Comparison of ENCODE assay signal across 13 mouse cellular contexts in the genomic region with DNA sequence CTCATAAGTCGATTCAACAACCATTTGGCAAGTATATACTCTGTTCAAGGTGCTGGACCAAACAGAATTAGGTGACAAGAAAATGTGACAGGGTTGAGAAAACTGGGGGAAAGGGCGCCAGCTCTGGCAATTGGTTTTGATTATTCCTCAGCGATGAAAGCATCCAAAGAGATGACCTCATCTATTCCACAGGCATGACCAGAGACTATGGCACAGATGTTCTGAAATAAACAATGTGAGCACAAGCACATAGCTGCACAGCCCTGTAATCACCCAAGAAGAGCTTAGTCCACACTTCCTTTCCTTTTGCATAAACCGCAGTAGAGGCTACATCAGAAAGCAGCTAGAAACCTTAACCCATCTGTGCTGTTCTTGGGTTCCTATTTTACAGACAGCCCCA.
DNase-seq lines count a peak whose midpoint lies in the region; ATAC-seq and TF ChIP-seq lines count a peak whose summit lies in the region.
"Had no signal": no experiment of that assay in that cellular context is flagged by ENCODE, and none has a peak within 500 bp of the region (broad histone marks: within the 10 kb centered on the region; RNA-seq: fewer than 3 reads in every experiment).

No protein-coding gene starts in this region.

- no peaks in the 10 kb centered on the region for H3K36me3 ChIP-seq in forebrain, embryonic 15.5 days
- no peaks in the 10 kb centered on the region for H3K36me3 ChIP-seq in forebrain, embryonic 13.5 days (ENCODE audit: poor library complexity, severe bottlenecking)
- H3K36me3 ChIP-seq in stomach, embryonic 16.5 days (ENCODE audit: control insufficient read depth, insufficient read depth, low read length): no peaks in the 10 kb centered on the region
- H3K36me3 ChIP-seq in stomach, postnatal 0 days (ENCODE audit: control insufficient read depth, insufficient read depth, low read length): no peaks in the 10 kb centered on the region
- no peaks in the 10 kb centered on the region for H3K36me3 ChIP-seq in limb, embryonic 15.5 days
- H3K36me3 ChIP-seq: liver, embryonic 12.5 days; midbrain, embryonic 15.5 days had no signal

- H3K9ac ChIP-seq in forebrain, embryonic 15.5 days (replicated peaks): no peak overlapping the region
- H3K9ac ChIP-seq in forebrain, embryonic 13.5 days: no peak overlapping the region
- H3K9ac ChIP-seq in stomach, embryonic 16.5 days (ENCODE audit: low read length): no peak overlapping the region
- no peak overlapping the region for H3K9ac ChIP-seq in stomach, postnatal 0 days (ENCODE audit: low read length)
- no peak overlapping the region for H3K9ac ChIP-seq in limb, embryonic 15.5 days
- H3K9ac ChIP-seq: liver, embryonic 12.5 days; midbrain, embryonic 15.5 days had no signal

- DNase-seq in stomach, postnatal 0 days (ENCODE audit: low spot score): no peak
- DNase-seq in skeletal muscle tissue, adult 2 months (ENCODE audit: low read depth, low spot score): peak; percentile 51
- DNase-seq in embryo, embryonic 11 days: no peak
- no peak for DNase-seq in embryo, embryonic 10.5 days (ENCODE audit: low spot score)
- DNase-seq: cerebellum, adult 18-20 months; right cerebral cortex, postnatal 4 days had no signal

- 0 out of 2 replicates have a peak, but pooled peaks cover 3% of the 10 kb centered on the region for H3K4me1 ChIP-seq in forebrain, embryonic 15.5 days
- H3K4me1 ChIP-seq in forebrain, embryonic 13.5 days: no peaks in the 10 kb centered on the region
- peaks cover under 1% of the 10 kb centered on the region; the same call in 1 of the 2 replicates for H3K4me1 ChIP-seq in stomach, embryonic 16.5 days (ENCODE audit: control insufficient read depth, insufficient read depth, low read length)
- no peaks in the 10 kb centered on the region for H3K4me1 ChIP-seq in stomach, postnatal 0 days (replicated peaks; ENCODE audit: control insufficient read depth, insufficient read depth)
- H3K4me1 ChIP-seq in limb, embryonic 15.5 days: 0 out of 2 replicates have a peak, but pooled peaks cover 2% of the 10 kb centered on the region
- H3K4me1 ChIP-seq: liver, embryonic 12.5 days; midbrain, embryonic 15.5 days had no signal

- no peak for TF ChIP-seq EP300 in stomach, postnatal 0 days (optimal IDR thresholded peaks at IDR 0.05)

- H3K27me3 ChIP-seq in forebrain, embryonic 15.5 days: no peaks in the 10 kb centered on the region
- H3K27me3 ChIP-seq in forebrain, embryonic 13.5 days: no peaks in the 10 kb centered on the region
- no peaks in the 10 kb centered on the region for H3K27me3 ChIP-seq in stomach, embryonic 16.5 days (ENCODE audit: control insufficient read depth, insufficient read depth, low read length)
- H3K27me3 ChIP-seq in stomach, postnatal 0 days (ENCODE audit: control insufficient read depth, insufficient read depth, low read length): no peaks in the 10 kb centered on the region
- no peaks in the 10 kb centered on the region for H3K27me3 ChIP-seq in limb, embryonic 15.5 days
- H3K27me3 ChIP-seq: liver, embryonic 12.5 days; midbrain, embryonic 15.5 days had no signal

- H3K27ac ChIP-seq in forebrain, embryonic 15.5 days (replicated peaks): no peak overlapping the region
- no peak overlapping the region for H3K27ac ChIP-seq in forebrain, embryonic 13.5 days
- H3K27ac ChIP-seq in stomach, embryonic 16.5 days (ENCODE audit: low read length): peak overlapping the region; percentile 57; the same call in 1 of the 2 replicates
- no peak overlapping the region for H3K27ac ChIP-seq in stomach, postnatal 0 days (replicated peaks)
- H3K27ac ChIP-seq in limb, embryonic 15.5 days: 0 out of 2 replicates have a peak overlapping the region, but pooled peaks have one; percentile 44
- H3K27ac ChIP-seq: layer of hippocampus, adult 2 months; liver, embryonic 12.5 days; midbrain, embryonic 15.5 days had no signal

- no peak for TF ChIP-seq CTCF in stomach, postnatal 0 days (IDR thresholded peaks at IDR 0.05; ENCODE audit: low read depth)

- ATAC-seq in forebrain, embryonic 15.5 days (replicated peaks): peak; percentile 41; the same call in 1 of the 2 replicates
- no peak for ATAC-seq in forebrain, embryonic 13.5 days
- ATAC-seq in stomach, embryonic 16.5 days (ENCODE audit: insufficient read depth, low FRiP score): peak; percentile 86
- ATAC-seq in stomach, postnatal 0 days (ENCODE audit: low FRiP score, low TSS enrichment): no peak; the same call in 1 of the 2 replicates
- no peak for ATAC-seq in limb, embryonic 15.5 days (ENCODE audit: insufficient number of reproducible peaks, low FRiP score, low TSS enrichment, low read depth)
- ATAC-seq: liver, embryonic 12.5 days; midbrain, embryonic 15.5 days had no signal

- 67% methylated on average over 4 of the region's 4 CpGs for WGBS in forebrain, embryonic 15.5 days
- 69% methylated on average over 4 of the region's 4 CpGs for WGBS in forebrain, embryonic 13.5 days
- 49% methylated on average over 4 of the region's 4 CpGs for WGBS in stomach, embryonic 16.5 days
- 52% methylated on average over 4 of the region's 4 CpGs for WGBS in stomach, postnatal 0 days
- 50% methylated on average over 4 of the region's 4 CpGs for WGBS in limb, embryonic 15.5 days

- no peaks in the 10 kb centered on the region for H3K9me3 ChIP-seq in forebrain, embryonic 15.5 days
- H3K9me3 ChIP-seq in forebrain, embryonic 13.5 days (replicated peaks): no peaks in the 10 kb centered on the region
- H3K9me3 ChIP-seq in stomach, embryonic 16.5 days (replicated peaks; ENCODE audit: control insufficient read depth, low read length): no peaks in the 10 kb centered on the region
- no peaks in the 10 kb centered on the region for H3K9me3 ChIP-seq in stomach, postnatal 0 days (ENCODE audit: control insufficient read depth, low read length)
- no peaks in the 10 kb centered on the region for H3K9me3 ChIP-seq in limb, embryonic 15.5 days
- H3K9me3 ChIP-seq: liver, embryonic 12.5 days; midbrain, embryonic 15.5 days had no signal

- H3K4me3 ChIP-seq in forebrain, embryonic 15.5 days: no peak overlapping the region
- H3K4me3 ChIP-seq in forebrain, embryonic 13.5 days: no peak overlapping the region
- no peak overlapping the region for H3K4me3 ChIP-seq in stomach, embryonic 16.5 days (replicated peaks; ENCODE audit: low read length)
- H3K4me3 ChIP-seq in stomach, postnatal 0 days (ENCODE audit: low read depth, low read length): no peak overlapping the region
- H3K4me3 ChIP-seq in limb, embryonic 15.5 days: no peak overlapping the region
- H3K4me3 ChIP-seq: layer of hippocampus, adult 2 months; liver, embryonic 12.5 days; midbrain, embryonic 15.5 days had no signal

- H3K4me2 ChIP-seq in forebrain, embryonic 15.5 days (replicated peaks): no peak overlapping the region
- no peak overlapping the region for H3K4me2 ChIP-seq in forebrain, embryonic 13.5 days
- no peak overlapping the region for H3K4me2 ChIP-seq in stomach, embryonic 16.5 days (ENCODE audit: low read depth, low read length)
- H3K4me2 ChIP-seq in stomach, postnatal 0 days (replicated peaks; ENCODE audit: low read depth): no peak overlapping the region
- no peak overlapping the region for H3K4me2 ChIP-seq in limb, embryonic 15.5 days
- H3K4me2 ChIP-seq: liver, embryonic 12.5 days; midbrain, embryonic 15.5 days had no signal

Comparison
In these comparisons a context has a peak if more than half of its experiments do, and no peak if none do; other contexts are left out.
1. ATAC-seq: peak in forebrain, embryonic 15.5 days (single experiment) and stomach, embryonic 16.5 days (single experiment); none in forebrain, embryonic 13.5 days (single experiment), stomach, postnatal 0 days (single experiment) and limb, embryonic 15.5 days (single experiment).
2. H3K27ac ChIP-seq: peak in stomach, embryonic 16.5 days (single experiment) and limb, embryonic 15.5 days (single experiment); none in forebrain, embryonic 15.5 days (single experiment), forebrain, embryonic 13.5 days (single experiment) and stomach, postnatal 0 days (single experiment).